Mouse (Mus musculus) left cerebral cortex, postnatal 36 days (tissue): ENCODE data around the gene Gm17660. TPM values are rescaled to one million over a fixed set of nuclear protein-coding genes. Genes with fewer than 3 reads are reported as not detected.

ENCODE experiments used
- microRNA-seq: library from miRNA; unstranded; fragments of <30 nt; microRNA quantifications from one replicate; pipeline ENCODE4 v1.2.0, GENCODE M21; 2022
- total RNA-seq, 2 experiments: library from RNA; stranded (reverse); gene quantifications; 2 replicates each; pipeline ENCODE4 v1.2.3; 2021

The Gm17660 gene
- total RNA-seq, 2 experiments from 2014 or later = 1.0 TPM; not detected in 1

Small RNA genes lying within 50 kb of the gene (microRNA-seq; reads per million reads assigned to microRNA genes)
- not detected for gene Mir5619

Other genes starting within 250 kb of the Gm17660 start
- gene Klhl8, start 166.3 kb downstream of the Gm17660 start, total RNA-seq = 10 to 100 TPM; 33.0 to 34.4 TPM
- under 1 TPM; 0.30 to 0.72 TPM for gene Hsd17b13, start 100.2 kb downstream of the Gm17660 start, total RNA-seq
- 10 to 100 TPM; 42.5 to 46.7 TPM for gene Hsd17b11, start 55.7 kb downstream of the Gm17660 start, total RNA-seq
- 10 to 100 TPM; 55.7 to 66.0 TPM for gene Nudt9, start 31.3 kb downstream of the Gm17660 start, total RNA-seq
- gene Sparcl1, start 36.1 kb upstream of the Gm17660 start, total RNA-seq = 1,000 to 10,000 TPM; 1,441 to 1,623 TPM
- gene Dspp, start 93.1 kb upstream of the Gm17660 start, total RNA-seq = under 1 TPM in 1 of 2 experiments, not detected in 1; 0.07 TPM
- 1 to 10 TPM; 5.2 to 5.4 TPM for gene Dmp1, start 125.0 kb upstream of the Gm17660 start, total RNA-seq
- gene Ibsp, start 221.6 kb upstream of the Gm17660 start, total RNA-seq = under 1 TPM in 1 of 2 experiments, not detected in 1; 0.39 TPM
- gene Mepe, start 247.7 kb upstream of the Gm17660 start, total RNA-seq = not detected